Mouse (Mus musculus) liver, embryonic 13.5 days (tissue): ENCODE data around the gene Ifitm5. TPM values are rescaled to one million over a fixed set of nuclear protein-coding genes. Genes with fewer than 3 reads are reported as not detected.
A peak's percentile ranks its signal among the peaks of the same experiment; 100 is the strongest.

Source experiments
- ATAC-seq: fragments of 200-750 bp; cut with Nextera tagmentation; 2 replicates; pipeline ENCODE4 v1.8.0; 2017; ENCODE audit warnings: low read depth, mild to moderate bottlenecking, moderate number of reproducible peaks, moderate library complexity
- DNase-seq: peaks from one replicate; pipeline ENCODE4 v3.0.0; 2022
- H3K27ac ChIP-seq: fragments of 300-500 bp; sonication (generic); 2 replicates; pipeline ENCODE4 v1.5.1; 2015; ENCODE audit warnings: moderate library complexity, mild to moderate bottlenecking, inconsistent platforms
- H3K27me3 ChIP-seq: fragments of 300-500 bp; sonication (generic); 2 replicates; pipeline ENCODE4 v1.6.1; 2015; ENCODE audit warnings: mild to moderate bottlenecking, inconsistent platforms
- H3K36me3 ChIP-seq: fragments of 300-500 bp; sonication (generic); 2 replicates; pipeline ENCODE4 v1.6.1; 2015; ENCODE audit warnings: mild to moderate bottlenecking, inconsistent platforms
- H3K4me1 ChIP-seq: fragments of 300-500 bp; sonication (generic); replicated peaks from 2 replicates; pipeline ENCODE4 v1.6.1; 2015; ENCODE audit warnings: inconsistent platforms
- H3K4me2 ChIP-seq: fragments of 300-500 bp; sonication (generic); 2 replicates; pipeline ENCODE4 v1.6.1; 2015; ENCODE audit warnings: inconsistent platforms, mild to moderate bottlenecking, moderate library complexity
- H3K4me3 ChIP-seq: fragments of 300-500 bp; sonication (generic); replicated peaks from 2 replicates; pipeline ENCODE4 v1.5.1; 2015; ENCODE audit warnings: mild to moderate bottlenecking, inconsistent platforms
- H3K9ac ChIP-seq: fragments of 300-500 bp; sonication (generic); 2 replicates; pipeline ENCODE4 v1.6.1; 2015; ENCODE audit warnings: mild to moderate bottlenecking, inconsistent platforms
- H3K9me3 ChIP-seq: fragments of 300-500 bp; sonication (generic); replicated peaks from 2 replicates; pipeline ENCODE4 v1.6.1; 2016; ENCODE audit warnings: inconsistent platforms
- WGBS: fragments of 180-500 bp; shearing (Covaris S2); methylation state at CpG from one replicate; pipeline ENCODE4 v1.1.7; 2015; ENCODE audit not compliant: insufficient replicate concordance; 5-methylcytosine and 5-hydroxymethylcytosine counted together
- polyA plus RNA-seq: library from polyadenylated mRNA; unstranded; fragments of >200 nt; fragmentation: Nextera tagmentation; extraction: Ambion mirVana; gene quantifications from 2 replicates; pipeline ENCODE4 v1.2.1, GENCODE M21; 2015

Gene Ifitm5
- polyA plus RNA-seq, 1 experiment from 2014 or later = 0.61 TPM

DNA sequence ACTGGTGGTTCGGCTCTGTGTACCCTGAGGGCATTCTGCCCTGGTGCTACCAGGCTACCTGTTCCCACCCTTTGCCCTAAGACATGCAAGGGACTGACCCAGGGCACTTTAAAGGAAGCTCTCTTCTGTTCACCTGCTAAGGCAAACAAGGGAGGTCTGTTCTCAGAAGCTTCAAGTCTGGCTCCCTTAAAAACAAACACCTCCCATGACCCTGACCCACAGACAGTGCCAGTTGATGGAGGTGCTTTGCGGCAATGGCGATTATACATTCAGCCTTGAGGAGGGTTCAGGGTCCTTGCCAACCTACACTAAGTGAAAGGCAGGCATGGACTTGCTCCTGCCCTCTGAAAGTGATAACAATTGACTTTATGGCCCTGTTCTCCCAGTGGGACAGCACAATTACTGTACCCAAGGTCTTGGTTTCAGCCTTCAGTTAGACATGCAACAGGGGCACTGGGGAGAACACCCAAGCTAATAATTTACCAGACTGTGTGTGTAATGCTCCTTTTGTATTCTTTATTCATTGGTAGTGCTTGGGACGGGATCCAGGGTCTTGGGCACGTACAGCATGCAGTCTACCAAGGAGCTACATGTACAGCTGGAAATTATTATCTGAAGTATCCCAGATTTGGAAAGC is 37.1 kb downstream of the Ifitm5 start:
- no peaks in the 10 kb centered on the region for H3K9me3 ChIP-seq
- H3K27ac ChIP-seq = peak overlapping the region; percentile 66
- no peak overlapping the region for H3K4me3 ChIP-seq
- ATAC-seq (peak; percentile 29), DNase-seq (no peak)
- WGBS = 58% methylated on average over 5 of the region's 5 CpGs
- H3K4me2 ChIP-seq = no peak overlapping the region
- H3K27me3 ChIP-seq = 0 out of 2 replicates have a peak, but pooled peaks cover 3% of the 10 kb centered on the region
- H3K36me3 ChIP-seq = no peaks in the 10 kb centered on the region
- H3K4me1 ChIP-seq = peaks cover 16% of the 10 kb centered on the region
- H3K9ac ChIP-seq = no peak overlapping the region

DNA sequence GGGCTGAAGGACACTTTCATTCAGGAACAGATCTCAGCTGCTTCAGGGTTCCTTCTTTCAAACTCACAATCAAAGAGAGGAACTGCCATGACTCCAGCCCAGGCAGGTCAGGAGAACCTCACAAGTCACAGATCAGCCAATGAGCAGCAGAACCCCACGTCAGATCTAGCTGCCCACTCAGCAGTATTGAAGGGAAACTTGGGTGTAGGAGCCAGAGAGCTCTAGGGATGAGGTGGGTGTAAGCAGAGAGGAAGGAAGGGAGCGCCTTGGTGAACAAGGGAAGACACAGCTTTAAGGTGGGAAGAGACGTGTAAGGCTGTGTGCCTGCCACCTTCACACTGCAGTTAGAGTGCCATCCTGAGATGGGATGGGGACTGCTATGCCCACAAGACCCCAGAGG is 37.8 kb downstream of the Ifitm5 start:
- no peak for ATAC-seq
- no peak overlapping the region for H3K4me2 ChIP-seq
- DNase-seq = no peak
- H3K27me3 ChIP-seq = 0 out of 2 replicates have a peak, but pooled peaks cover 3% of the 10 kb centered on the region
- H3K27ac ChIP-seq = peak overlapping the region; percentile 66
- no peak overlapping the region for H3K9ac ChIP-seq
- no peaks in the 10 kb centered on the region for H3K9me3 ChIP-seq
- no peak overlapping the region for H3K4me3 ChIP-seq
- peaks cover 16% of the 10 kb centered on the region for H3K4me1 ChIP-seq
- 42% methylated on average over 3 of the region's 3 CpGs for WGBS
- H3K36me3 ChIP-seq = no peaks in the 10 kb centered on the region

DNA sequence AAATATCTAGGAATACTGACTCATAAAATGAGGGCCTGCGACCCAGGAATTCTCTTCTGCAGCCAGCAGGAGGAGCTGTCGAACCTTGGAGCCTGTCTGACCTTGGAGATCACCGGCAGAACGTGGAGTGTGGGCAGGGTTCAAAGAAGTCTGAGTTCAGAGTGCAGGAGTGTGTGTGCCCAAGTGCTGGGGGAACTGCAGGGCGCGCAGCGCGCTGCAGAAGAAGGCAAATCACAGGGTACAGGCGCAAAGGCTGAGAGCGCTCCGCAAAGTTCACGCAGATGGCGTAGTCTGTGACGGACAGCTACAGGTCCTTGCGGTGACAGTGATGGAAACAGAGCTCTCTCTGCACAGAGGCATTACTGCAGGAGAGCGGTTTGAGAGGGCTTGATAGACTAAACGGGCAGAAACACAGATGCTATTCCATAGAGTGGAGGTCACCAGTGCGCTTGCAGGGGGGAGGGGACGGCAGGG is 41.4 kb downstream of the Ifitm5 start:
- 2% methylated on average over 19 of the region's 19 CpGs for WGBS
- H3K27ac ChIP-seq = peak overlapping the region; percentile 71
- H3K36me3 ChIP-seq = no peaks in the 10 kb centered on the region
- H3K4me3 ChIP-seq = peak overlapping the region; percentile 37
- peaks cover 20% of the 10 kb centered on the region for H3K4me1 ChIP-seq
- H3K27me3 ChIP-seq = 0 out of 2 replicates have a peak, but pooled peaks cover 3% of the 10 kb centered on the region
- no peaks in the 10 kb centered on the region for H3K9me3 ChIP-seq
- ATAC-seq (peak; percentile 52), DNase-seq (peak; percentile 48)
- H3K9ac ChIP-seq = peak overlapping the region; percentile 7; the same call in 1 of the 2 replicates
- peak overlapping the region; percentile 60 for H3K4me2 ChIP-seq

DNA sequence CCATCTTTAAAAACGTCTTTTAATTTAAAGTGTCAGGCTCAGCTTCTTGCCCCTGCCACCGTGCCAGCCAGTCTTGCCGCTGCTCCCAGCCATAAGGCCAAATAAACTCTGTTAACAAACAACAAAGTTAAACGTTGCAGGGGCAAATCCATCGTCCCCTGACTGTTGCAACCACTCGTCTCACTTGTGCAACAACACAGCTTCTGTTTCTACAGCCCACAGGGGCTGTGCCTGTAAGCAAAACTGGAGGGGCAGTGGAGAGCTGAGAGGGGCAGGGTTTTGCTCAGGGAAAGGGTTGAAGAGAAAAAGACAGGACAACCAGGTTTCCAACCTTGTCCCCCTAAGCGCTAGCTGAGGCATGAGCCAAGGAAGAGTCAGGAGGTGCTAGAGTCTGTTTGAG is 41.9 kb downstream of the Ifitm5 start:
- peak overlapping the region; percentile 60; the same call in 1 of the 2 replicates for H3K4me2 ChIP-seq
- 35% methylated on average over 7 of the region's 7 CpGs for WGBS
- H3K9ac ChIP-seq = no peak overlapping the region
- no peaks in the 10 kb centered on the region for H3K9me3 ChIP-seq
- no peak for DNase-seq
- H3K4me1 ChIP-seq = peaks cover 20% of the 10 kb centered on the region
- peak overlapping the region; percentile 71 for H3K27ac ChIP-seq
- H3K27me3 ChIP-seq = 0 out of 2 replicates have a peak, but pooled peaks cover 3% of the 10 kb centered on the region
- no peaks in the 10 kb centered on the region for H3K36me3 ChIP-seq
- no peak overlapping the region for H3K4me3 ChIP-seq
- ATAC-seq = no peak

DNA sequence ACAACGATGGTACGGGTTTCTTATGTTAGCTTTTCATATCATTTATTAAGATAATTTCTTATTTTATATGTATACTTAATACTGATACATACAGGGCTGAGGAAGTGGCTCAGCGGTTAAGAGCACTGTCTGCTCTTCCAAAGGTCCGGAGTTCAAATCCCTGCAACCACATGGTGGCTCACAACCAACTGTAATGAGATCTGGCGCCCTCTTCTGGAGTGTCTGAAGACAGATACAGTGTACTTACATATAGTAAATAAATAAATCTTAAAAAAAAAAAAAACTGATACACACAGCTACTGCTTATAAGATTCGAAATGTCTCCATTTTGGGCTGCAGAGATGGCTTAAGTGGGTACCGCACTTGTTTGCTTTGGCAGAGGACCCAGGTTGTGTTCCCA is 42.4 kb downstream of the Ifitm5 start:
- Histone ChIP-seq H3K9me3 (no peaks in the 10 kb centered on the region), H3K4me2 (no peak overlapping the region), H3K36me3 (no peaks in the 10 kb centered on the region), H3K4me3 (no peak overlapping the region), H3K27ac (peak overlapping the region; percentile 71; the same call in 1 of the 2 replicates), H3K4me1 (peaks cover 20% of the 10 kb centered on the region), H3K27me3 (0 out of 2 replicates have a peak, but pooled peaks cover 2% of the 10 kb centered on the region), H3K9ac (no peak overlapping the region)
- ATAC-seq = no peak
- WGBS = 69% methylated on average over 7 of the region's 7 CpGs
- no peak for DNase-seq

DNA sequence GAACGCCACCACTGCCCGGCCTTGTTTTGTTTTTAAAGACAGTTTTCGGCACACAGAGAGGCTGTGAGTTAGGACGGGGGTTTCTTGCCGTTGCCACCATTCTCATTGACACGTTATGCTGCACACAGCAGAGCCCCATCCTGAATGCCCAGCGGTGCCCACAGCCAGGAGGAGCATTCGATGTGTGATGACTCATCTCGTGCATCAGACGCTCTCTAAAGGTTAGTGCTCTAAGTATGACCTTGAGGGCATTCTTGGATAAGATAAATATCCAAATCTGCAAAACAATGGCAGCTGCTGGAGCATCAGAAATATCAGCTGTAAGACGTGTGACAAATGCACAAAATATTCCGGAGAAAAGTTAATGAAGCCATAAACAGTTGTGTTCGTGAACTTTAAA is 43.0 kb downstream of the Ifitm5 start:
- 70% methylated on average over 13 of the region's 13 CpGs for WGBS
- no peaks in the 10 kb centered on the region for H3K9me3 ChIP-seq
- no peak for DNase-seq
- H3K27ac ChIP-seq = peak overlapping the region; percentile 75; the same call in 1 of the 2 replicates
- H3K4me1 ChIP-seq = peaks cover 14% of the 10 kb centered on the region
- H3K4me3 ChIP-seq = 0 out of 2 replicates have a peak overlapping the region, but pooled peaks have one; percentile 14
- ATAC-seq = no peak
- H3K36me3 ChIP-seq = no peaks in the 10 kb centered on the region
- no peaks in the 10 kb centered on the region for H3K27me3 ChIP-seq
- H3K4me2 ChIP-seq = peak overlapping the region; percentile 42
- no peak overlapping the region; the same call in 1 of the 2 replicates for H3K9ac ChIP-seq

DNA sequence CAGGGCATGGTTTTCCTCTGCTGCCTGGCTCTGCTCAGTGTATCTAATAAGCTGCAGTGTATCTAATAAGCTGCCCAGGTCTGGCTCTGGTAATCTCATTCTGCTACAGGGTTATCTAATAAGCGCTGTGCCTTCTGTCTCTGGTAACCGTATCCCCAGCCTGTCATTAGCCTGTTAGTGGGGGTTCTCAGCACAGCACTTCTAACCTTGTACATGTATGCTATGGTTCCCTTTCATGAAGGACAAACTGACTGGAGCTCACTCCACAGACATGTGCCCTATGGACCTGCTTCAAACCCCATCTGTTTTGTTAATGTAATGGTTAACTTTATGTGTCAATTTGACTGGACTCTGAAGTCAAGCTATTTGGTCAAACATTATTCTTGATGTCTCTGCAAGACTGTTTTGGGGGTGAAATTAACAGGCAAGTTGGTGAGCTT is 44.4 kb downstream of the Ifitm5 start:
- 26% methylated on average over 2 of the region's 2 CpGs for WGBS
- peak overlapping the region; percentile 42 for H3K4me2 ChIP-seq
- H3K4me3 ChIP-seq = no peak overlapping the region; the same call in 1 of the 2 replicates
- H3K4me1 ChIP-seq = peaks cover 14% of the 10 kb centered on the region
- no peaks in the 10 kb centered on the region for H3K36me3 ChIP-seq
- H3K27me3 ChIP-seq = no peaks in the 10 kb centered on the region
- no peaks in the 10 kb centered on the region for H3K9me3 ChIP-seq
- H3K27ac ChIP-seq = peak overlapping the region; percentile 75
- H3K9ac ChIP-seq = no peak overlapping the region
- ATAC-seq (peak; percentile 36), DNase-seq (no peak)

DNA sequence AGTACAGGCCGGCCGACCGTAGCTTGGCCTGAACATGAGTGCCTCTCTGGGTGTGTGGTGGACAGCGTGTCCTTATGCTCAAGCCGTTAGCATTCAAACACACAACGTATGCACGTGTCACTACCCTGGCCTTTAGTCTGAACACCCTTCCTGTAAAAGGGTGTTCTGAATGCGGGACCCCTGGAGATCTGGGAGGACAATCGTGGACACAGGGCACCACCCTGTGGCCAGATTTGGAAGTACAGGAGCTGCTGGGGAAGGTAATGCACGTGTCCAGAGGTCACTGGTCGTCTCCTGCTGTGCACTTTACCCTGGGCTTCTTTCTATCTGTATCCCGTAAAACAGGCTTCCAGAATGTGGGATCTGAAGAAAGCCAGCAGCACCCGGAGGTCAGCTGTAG is 46.9 kb downstream of the Ifitm5 start:
- Histone ChIP-seq H3K9ac (no peak overlapping the region), H3K4me1 (peaks cover 4% of the 10 kb centered on the region), H3K4me3 (no peak overlapping the region), H3K27ac (no peak overlapping the region), H3K4me2 (no peak overlapping the region), H3K27me3 (no peaks in the 10 kb centered on the region), H3K9me3 (no peaks in the 10 kb centered on the region), H3K36me3 (peaks cover 10% of the 10 kb centered on the region)
- peak; percentile 37 for ATAC-seq
- 28% methylated on average over 13 of the region's 13 CpGs for WGBS
- DNase-seq = peak; percentile 55

DNA sequence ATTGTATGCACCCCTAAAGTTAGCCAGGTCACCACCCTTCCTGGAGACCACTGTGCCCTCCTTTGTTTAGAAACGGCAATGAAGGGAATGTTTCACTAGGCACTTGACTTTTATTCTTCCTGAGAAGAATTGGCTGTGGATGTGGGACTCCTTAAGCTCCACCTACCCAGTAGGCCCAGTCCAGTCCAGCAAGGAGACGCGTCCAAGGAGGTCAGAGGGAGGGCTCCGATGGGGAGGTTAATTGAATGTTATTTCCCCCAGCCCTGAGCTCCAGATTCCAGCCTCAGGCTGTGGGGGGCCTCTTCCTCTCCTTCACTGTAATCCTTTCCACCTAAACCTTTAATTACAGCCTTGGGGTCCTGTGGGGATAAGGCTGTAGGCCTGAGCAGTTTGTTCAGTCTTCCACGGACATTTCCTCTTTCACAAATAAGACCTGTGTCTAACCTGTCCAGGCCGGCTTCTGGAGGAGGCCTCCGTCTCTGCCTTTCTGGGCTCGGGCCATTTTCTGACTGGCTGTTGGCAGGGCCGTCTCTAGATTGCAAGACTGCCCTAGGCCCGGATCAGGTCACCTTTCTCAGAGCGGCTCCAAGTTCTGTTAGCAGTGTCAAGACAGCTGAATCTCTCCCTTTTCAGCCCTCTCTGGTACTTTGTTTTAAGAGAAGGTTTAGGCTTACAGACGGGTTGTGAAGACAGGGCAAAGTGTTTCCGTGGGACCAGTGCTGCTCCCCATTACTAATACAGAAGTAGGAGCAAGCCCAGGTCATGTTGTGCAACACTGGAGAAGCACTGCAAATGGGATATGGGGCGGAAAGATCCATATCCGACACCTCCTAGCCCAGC is 47.8 kb downstream of the Ifitm5 start:
- ATAC-seq (no peak), DNase-seq (no peak)
- Histone ChIP-seq H3K27me3 (no peaks in the 10 kb centered on the region), H3K9ac (no peak overlapping the region), H3K4me3 (no peak overlapping the region), H3K36me3 (peaks cover 20% of the 10 kb centered on the region), H3K27ac (no peak overlapping the region), H3K9me3 (no peaks in the 10 kb centered on the region), H3K4me1 (peaks cover 4% of the 10 kb centered on the region; the same call in 1 of the 2 replicates), H3K4me2 (no peak overlapping the region)
- WGBS = 73% methylated on average over 15 of the region's 15 CpGs

DNA sequence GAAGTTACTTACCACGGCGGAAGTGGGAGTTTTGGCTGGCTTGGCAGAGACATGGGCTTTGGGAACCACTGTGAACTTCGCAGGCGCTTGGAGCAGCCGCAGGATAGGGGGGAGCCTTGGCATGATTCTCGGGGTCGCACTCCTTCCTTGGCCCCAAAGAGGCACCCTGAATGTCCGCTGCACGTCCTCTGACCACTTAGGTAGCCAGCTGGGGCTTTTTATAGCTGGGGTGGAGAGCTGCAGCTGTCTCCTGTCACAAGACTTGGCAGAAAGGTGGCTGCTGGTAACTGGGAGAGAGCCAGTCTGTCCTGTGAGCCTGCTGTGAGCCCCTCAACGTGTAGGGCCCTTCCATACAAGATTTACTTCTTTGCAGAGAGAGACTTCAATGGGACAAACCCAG is 49.9 kb downstream of the Ifitm5 start, which contains the start of gene Cox8b:
TSS of gene Cox8b (minus strand) at position 227 of the 400 bp plus-strand sequence.
- H3K4me2 ChIP-seq = no peak within 1 kb of the TSS
- H3K27me3 ChIP-seq = no peaks in the 10 kb centered on the region
- no peak within 1 kb of the TSS for H3K27ac ChIP-seq
- no peak for ATAC-seq
- H3K4me1 ChIP-seq = 0 out of 2 replicates have a peak, but pooled peaks cover 4% of the 10 kb centered on the region
- no peak within 1 kb of the TSS for H3K4me3 ChIP-seq
- no peak for DNase-seq
- 68% methylated on average over 10 of the region's 10 CpGs for WGBS
- no peaks in the 10 kb centered on the region for H3K9me3 ChIP-seq
- H3K36me3 ChIP-seq = peaks cover 37% of the 10 kb centered on the region
- H3K9ac ChIP-seq = no peak within 1 kb of the TSS

DNA sequence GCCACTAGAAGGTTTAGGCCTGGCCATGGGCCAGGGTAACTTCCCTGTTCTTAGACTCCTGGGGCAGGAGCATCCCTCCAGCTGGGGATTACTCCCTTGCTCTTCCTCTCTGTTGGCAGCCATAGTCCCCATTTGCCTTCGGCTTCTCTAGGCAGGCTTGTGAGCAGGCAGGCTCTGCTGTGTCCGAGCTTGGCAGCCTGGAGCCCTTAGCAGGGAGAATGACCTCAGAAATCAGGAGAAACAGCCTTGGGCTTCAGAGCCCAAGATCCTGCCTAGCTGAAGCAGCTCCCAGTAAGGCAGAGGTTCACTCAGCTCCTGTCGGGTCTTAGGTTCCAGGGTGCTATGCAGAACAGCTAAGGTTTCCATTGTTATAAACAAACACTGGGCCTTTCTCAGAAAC is 51.0 kb downstream of the Ifitm5 start:
- Histone ChIP-seq H3K9ac (no peak overlapping the region), H3K4me1 (0 out of 2 replicates have a peak, but pooled peaks cover under 1% of the 10 kb centered on the region), H3K36me3 (peaks cover 46% of the 10 kb centered on the region), H3K4me3 (no peak overlapping the region), H3K27ac (no peak overlapping the region), H3K27me3 (no peaks in the 10 kb centered on the region), H3K4me2 (no peak overlapping the region), H3K9me3 (no peaks in the 10 kb centered on the region)
- ATAC-seq (no peak), DNase-seq (no peak)
- 71% methylated on average over 3 of the region's 3 CpGs for WGBS
